Mouse (Mus musculus): Measurements from ENCODE around the gene Cldn20. TPM values are rescaled to one million over a fixed set of nuclear protein-coding genes. Genes with fewer than 3 reads are reported as not detected.

Gene Cldn20
- polyA plus RNA-seq, 1 experiment: 0.19 TPM

DNA sequence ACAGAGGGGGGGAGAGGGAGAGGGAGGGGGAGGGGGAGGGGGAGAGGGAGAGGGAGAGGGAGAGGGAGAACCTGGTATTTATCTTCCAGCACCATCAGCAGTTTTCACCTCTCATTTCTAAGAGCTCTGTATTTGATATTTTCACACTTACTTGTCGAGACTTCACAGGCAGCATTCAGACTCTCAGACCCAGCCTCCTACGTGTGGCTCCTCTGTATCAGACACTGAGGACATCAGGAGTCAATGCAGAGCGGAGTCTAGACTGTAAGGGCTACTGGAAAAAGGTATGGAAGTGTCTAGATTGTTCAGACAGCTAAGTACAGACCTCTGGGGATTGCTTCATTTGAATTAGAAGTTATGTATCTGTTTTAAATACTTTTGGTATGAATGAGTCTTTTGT lies 2.8 kb upstream of the Cldn20 start:
- no peak overlapping the region for H3ac ChIP-seq (ENCODE audit: control insufficient read depth, insufficient read length)
- H3K36me3 ChIP-seq (ENCODE audit: control insufficient read depth, insufficient read depth): no peaks in the 10 kb centered on the region
- TF ChIP-seq POLR2AphosphoS2 (IDR thresholded peaks at IDR 0.05; ENCODE audit: insufficient read length, low read depth): no peak
- TF ChIP-seq POLR2A (IDR thresholded peaks at IDR 0.05; ENCODE audit: insufficient read length, low read depth): no peak
- no peak for TF ChIP-seq TCF3 (IDR thresholded peaks at IDR 0.05; ENCODE audit: insufficient read length, low read depth)
- no peak for TF ChIP-seq MYOD1 (IDR thresholded peaks at IDR 0.05; ENCODE audit: control insufficient read depth in 1 of 3, insufficient read length in 2 of 3, low read depth in 2 of 3)
- TF ChIP-seq CEBPB (IDR thresholded peaks at IDR 0.05; ENCODE audit: insufficient read depth, poor library complexity, severe bottlenecking): no peak
- TF ChIP-seq SRF (IDR thresholded peaks at IDR 0.05; ENCODE audit: control insufficient read depth, insufficient read length, low read depth): no peak
- TF ChIP-seq MAX (IDR thresholded peaks at IDR 0.05; ENCODE audit: low read depth): no peak
- TF ChIP-seq REST (IDR thresholded peaks at IDR 0.05; ENCODE audit: insufficient read depth, insufficient read length): no peak
- TF ChIP-seq MYOG (IDR thresholded peaks at IDR 0.05; ENCODE audit: control insufficient read depth in 1 of 3, insufficient read depth in 1 of 3, insufficient read length in 2 of 3, low read depth in 2 of 3): no peak
- TF ChIP-seq TCF12 (IDR thresholded peaks at IDR 0.05; ENCODE audit: insufficient read depth, poor library complexity, severe bottlenecking): no peak
- no peak for TF ChIP-seq E2F4 (IDR thresholded peaks at IDR 0.05; ENCODE audit: insufficient read depth)
- TF ChIP-seq USF1 (IDR thresholded peaks at IDR 0.05; ENCODE audit: low read depth): no peak
- H3K27me3 ChIP-seq (ENCODE audit: control insufficient read depth, insufficient read depth, insufficient read length): no peaks in the 10 kb centered on the region
- no peak overlapping the region for H3K4me3 ChIP-seq
- no peaks in the 10 kb centered on the region for H3K79me2 ChIP-seq (ENCODE audit: control insufficient read depth, insufficient read depth)
- H3K4me2 ChIP-seq (ENCODE audit: low read depth): no peak overlapping the region

DNA sequence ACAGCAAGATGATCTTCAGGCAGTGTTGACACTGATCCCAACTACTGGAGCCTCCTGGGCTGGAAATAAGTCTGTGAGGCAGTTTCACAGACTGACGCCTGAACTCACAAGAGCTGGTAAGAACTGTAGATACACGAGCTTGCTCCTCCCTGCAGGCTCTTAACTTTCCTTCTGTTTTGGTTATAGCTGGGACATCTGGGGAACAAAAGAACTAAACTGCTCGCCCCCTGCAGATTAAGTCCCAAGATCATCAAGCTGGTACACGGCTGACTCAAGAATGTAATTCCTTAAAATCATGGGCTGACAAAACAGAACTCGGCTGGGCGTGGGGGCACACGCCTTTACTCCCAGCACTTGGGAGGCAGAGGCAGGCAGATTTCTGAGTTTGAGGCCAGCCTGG lies 1.8 kb upstream of the Cldn20 start:
- H3K36me3 ChIP-seq (ENCODE audit: control insufficient read depth, insufficient read depth): no peaks in the 10 kb centered on the region
- no peak overlapping the region for H3ac ChIP-seq (ENCODE audit: control insufficient read depth, insufficient read length)
- H3K4me2 ChIP-seq (ENCODE audit: low read depth): no peak overlapping the region
- no peaks in the 10 kb centered on the region for H3K27me3 ChIP-seq (ENCODE audit: control insufficient read depth, insufficient read depth, insufficient read length)
- no peak overlapping the region for H3K4me3 ChIP-seq
- no peaks in the 10 kb centered on the region for H3K79me2 ChIP-seq (ENCODE audit: control insufficient read depth, insufficient read depth)
- TF ChIP-seq POLR2A (IDR thresholded peaks at IDR 0.05; ENCODE audit: insufficient read length, low read depth): no peak
- TF ChIP-seq TCF12 (IDR thresholded peaks at IDR 0.05; ENCODE audit: insufficient read depth, poor library complexity, severe bottlenecking): no peak
- TF ChIP-seq MYOG (IDR thresholded peaks at IDR 0.05; ENCODE audit: control insufficient read depth in 1 of 3, insufficient read depth in 1 of 3, insufficient read length in 2 of 3, low read depth in 2 of 3): no peak
- no peak for TF ChIP-seq CEBPB (IDR thresholded peaks at IDR 0.05; ENCODE audit: insufficient read depth, poor library complexity, severe bottlenecking)
- TF ChIP-seq SRF (IDR thresholded peaks at IDR 0.05; ENCODE audit: control insufficient read depth, insufficient read length, low read depth): no peak
- TF ChIP-seq POLR2AphosphoS2 (IDR thresholded peaks at IDR 0.05; ENCODE audit: insufficient read length, low read depth): no peak

DNA sequence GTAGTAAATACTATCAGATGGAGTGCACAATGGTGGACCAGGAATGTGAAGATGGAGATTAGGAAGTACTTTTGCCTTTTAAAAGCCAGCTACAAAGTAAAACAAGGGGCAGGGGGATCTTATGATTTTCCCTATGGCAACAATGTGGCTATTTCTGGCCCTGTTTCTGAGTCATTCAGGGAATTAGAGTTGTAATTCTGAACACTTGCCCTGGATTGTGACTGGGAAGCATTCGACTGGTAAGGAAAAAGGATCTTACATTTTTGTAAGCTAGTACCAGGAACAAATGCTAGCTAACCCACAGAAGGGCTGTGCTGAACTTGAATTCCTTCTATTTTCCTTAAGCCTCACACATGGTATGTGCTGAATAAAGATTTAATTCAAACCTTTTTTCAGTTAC lies 713 bp upstream of the Cldn20 start:
- Histone ChIP-seq H3K36me3 (ENCODE audit: control insufficient read depth, insufficient read depth) (no peaks in the 10 kb centered on the region), H3K4me3 (no peak overlapping the region), H3K79me2 (ENCODE audit: control insufficient read depth, insufficient read depth) (no peaks in the 10 kb centered on the region), H3K4me2 (ENCODE audit: low read depth) (no peak overlapping the region), H3K27me3 (ENCODE audit: control insufficient read depth, insufficient read depth, insufficient read length) (no peaks in the 10 kb centered on the region), H3ac (ENCODE audit: control insufficient read depth, insufficient read length) (no peak overlapping the region)
- TF ChIP-seq REST (IDR thresholded peaks at IDR 0.05; ENCODE audit: insufficient read depth, insufficient read length) (no peak), SRF (IDR thresholded peaks at IDR 0.05; ENCODE audit: control insufficient read depth, insufficient read length, low read depth) (no peak)

DNA sequence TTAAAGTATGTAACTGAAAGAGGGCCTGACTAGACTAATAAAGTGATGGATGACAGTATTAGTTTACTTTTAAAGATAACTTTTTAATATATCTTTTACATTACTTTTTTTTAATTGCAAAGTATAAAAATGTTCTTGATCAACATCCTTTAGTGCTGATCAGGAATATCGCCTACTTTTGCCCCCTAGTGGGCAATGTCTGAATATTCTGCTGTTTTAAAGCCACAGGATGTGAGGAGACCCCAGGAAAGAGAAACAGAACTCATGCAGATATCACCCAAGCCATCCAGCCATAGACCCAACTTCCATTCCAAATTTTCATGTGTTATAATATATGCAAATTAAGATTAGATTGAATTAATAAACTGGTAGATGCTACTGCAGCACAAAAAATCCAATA lies 1.1 kb downstream of the Cldn20 start:
- H3ac ChIP-seq (ENCODE audit: control insufficient read depth, insufficient read length): no peak overlapping the region
- TF ChIP-seq USF1 (IDR thresholded peaks at IDR 0.05; ENCODE audit: low read depth): no peak
- TF ChIP-seq MYOD1 (IDR thresholded peaks at IDR 0.05; ENCODE audit: control insufficient read depth in 1 of 3, insufficient read length in 2 of 3, low read depth in 2 of 3): no peak
- TF ChIP-seq TCF12 (IDR thresholded peaks at IDR 0.05; ENCODE audit: insufficient read depth, poor library complexity, severe bottlenecking): no peak
- no peak for TF ChIP-seq REST (IDR thresholded peaks at IDR 0.05; ENCODE audit: insufficient read depth, insufficient read length)
- TF ChIP-seq POLR2A (IDR thresholded peaks at IDR 0.05; ENCODE audit: insufficient read length, low read depth): no peak
- no peak for TF ChIP-seq CEBPB (IDR thresholded peaks at IDR 0.05; ENCODE audit: insufficient read depth, poor library complexity, severe bottlenecking)
- TF ChIP-seq MAX (IDR thresholded peaks at IDR 0.05; ENCODE audit: low read depth): no peak
- no peak for TF ChIP-seq POLR2AphosphoS2 (IDR thresholded peaks at IDR 0.05; ENCODE audit: insufficient read length, low read depth)
- no peak for TF ChIP-seq MYOG (IDR thresholded peaks at IDR 0.05; ENCODE audit: control insufficient read depth in 1 of 3, insufficient read depth in 1 of 3, insufficient read length in 2 of 3, low read depth in 2 of 3)
- no peak for TF ChIP-seq E2F4 (IDR thresholded peaks at IDR 0.05; ENCODE audit: insufficient read depth)
- TF ChIP-seq SRF (IDR thresholded peaks at IDR 0.05; ENCODE audit: control insufficient read depth, insufficient read length, low read depth): no peak
- TF ChIP-seq TCF3 (IDR thresholded peaks at IDR 0.05; ENCODE audit: insufficient read length, low read depth): no peak
- H3K36me3 ChIP-seq (ENCODE audit: control insufficient read depth, insufficient read depth): no peaks in the 10 kb centered on the region
- no peaks in the 10 kb centered on the region for H3K27me3 ChIP-seq (ENCODE audit: control insufficient read depth, insufficient read depth, insufficient read length)
- no peak overlapping the region for H3K4me2 ChIP-seq (ENCODE audit: low read depth)
- H3K4me3 ChIP-seq: no peak overlapping the region
- H3K79me2 ChIP-seq (ENCODE audit: control insufficient read depth, insufficient read depth): no peaks in the 10 kb centered on the region

DNA sequence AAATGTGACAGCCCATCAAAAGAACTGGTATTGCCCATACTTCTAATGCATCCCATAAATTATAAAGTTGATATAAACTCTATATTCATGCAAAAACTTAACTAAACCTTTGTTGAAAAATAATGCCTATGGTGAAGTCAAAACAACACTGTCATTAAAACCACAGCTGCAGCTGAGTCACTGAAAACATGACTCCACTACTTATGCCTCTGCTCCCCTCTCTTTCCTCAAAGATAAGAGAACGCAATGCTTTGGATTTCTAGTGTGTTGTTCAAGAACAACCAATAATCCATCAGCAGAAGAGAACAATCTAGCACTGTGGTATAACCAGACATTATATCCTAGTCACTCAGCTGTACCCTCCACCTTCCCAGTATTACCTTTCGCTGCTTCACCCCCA lies 8.0 kb downstream of the Cldn20 start:
- H3K4me2 ChIP-seq (ENCODE audit: low read depth): no peak overlapping the region
- no peak for TF ChIP-seq TCF3 (IDR thresholded peaks at IDR 0.05; ENCODE audit: insufficient read length, low read depth)
- no peak for TF ChIP-seq USF1 (IDR thresholded peaks at IDR 0.05; ENCODE audit: low read depth)
- TF ChIP-seq MAX (IDR thresholded peaks at IDR 0.05; ENCODE audit: low read depth): no peak
- TF ChIP-seq SRF (IDR thresholded peaks at IDR 0.05; ENCODE audit: control insufficient read depth, insufficient read length, low read depth): no peak
- TF ChIP-seq E2F4 (IDR thresholded peaks at IDR 0.05; ENCODE audit: insufficient read depth): no peak
- no peak for TF ChIP-seq MYOG (IDR thresholded peaks at IDR 0.05; ENCODE audit: control insufficient read depth in 1 of 3, insufficient read depth in 1 of 3, insufficient read length in 2 of 3, low read depth in 2 of 3)
- TF ChIP-seq REST (IDR thresholded peaks at IDR 0.05; ENCODE audit: insufficient read depth, insufficient read length): no peak
- no peak for TF ChIP-seq TCF12 (IDR thresholded peaks at IDR 0.05; ENCODE audit: insufficient read depth, poor library complexity, severe bottlenecking)
- TF ChIP-seq POLR2A (IDR thresholded peaks at IDR 0.05; ENCODE audit: insufficient read length, low read depth): no peak
- H3K79me2 ChIP-seq (ENCODE audit: control insufficient read depth, insufficient read depth): no peaks in the 10 kb centered on the region
- no peaks in the 10 kb centered on the region for H3K27me3 ChIP-seq (ENCODE audit: control insufficient read depth, insufficient read depth, insufficient read length)
- peaks cover 12% of the 10 kb centered on the region for H3K36me3 ChIP-seq (ENCODE audit: control insufficient read depth, insufficient read depth)
- H3K4me3 ChIP-seq: no peak overlapping the region
- H3ac ChIP-seq (ENCODE audit: control insufficient read depth, insufficient read length): no peak overlapping the region
